Comparison of ENCODE assay signal across 16 mouse cellular contexts in the genomic region with DNA sequence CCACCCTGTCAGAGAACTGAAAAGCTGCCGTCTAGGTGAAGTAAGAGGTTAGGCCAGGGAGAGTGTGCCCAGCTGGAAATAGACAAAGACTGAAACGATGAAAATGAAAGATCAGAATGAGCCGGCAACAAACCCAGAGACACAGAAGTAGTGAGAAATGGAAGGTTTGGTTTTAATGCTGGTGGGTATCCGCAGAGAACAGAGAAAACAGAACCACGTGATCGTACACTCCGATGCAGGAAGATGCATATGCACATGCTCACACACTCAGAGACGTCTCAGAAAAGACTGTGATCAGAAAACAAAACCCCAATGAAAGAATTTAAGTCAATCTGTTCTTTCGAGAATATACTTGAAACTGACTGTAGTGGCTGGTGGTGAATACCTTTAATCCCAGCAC.
"Had no signal": no experiment of that assay in that cellular context is flagged by ENCODE, and none has a peak within 500 bp of the region (broad histone marks: within the 10 kb centered on the region; RNA-seq: fewer than 3 reads in every experiment).

No protein-coding gene starts in this region.

- H3K4me3 ChIP-seq: neural tube, embryonic 13.5 days; neural tube, embryonic 15.5 days; stomach, embryonic 15.5 days had no signal

- H3K36me3 ChIP-seq: neural tube, embryonic 13.5 days; neural tube, embryonic 15.5 days; stomach, embryonic 15.5 days had no signal

- H3K27me3 ChIP-seq: neural tube, embryonic 13.5 days; neural tube, embryonic 15.5 days; stomach, embryonic 15.5 days had no signal

- H3K27ac ChIP-seq: neural tube, embryonic 13.5 days; neural tube, embryonic 15.5 days; stomach, embryonic 15.5 days; stomach, postnatal 0 days had no signal

- H3K4me1 ChIP-seq: neural tube, embryonic 13.5 days; stomach, embryonic 15.5 days had no signal

- H3K4me2 ChIP-seq: neural tube, embryonic 13.5 days; neural tube, embryonic 15.5 days; stomach, embryonic 15.5 days had no signal

- H3K9ac ChIP-seq: neural tube, embryonic 13.5 days; neural tube, embryonic 15.5 days; stomach, embryonic 15.5 days had no signal

- H3K9me3 ChIP-seq: neural tube, embryonic 13.5 days; neural tube, embryonic 15.5 days; stomach, embryonic 15.5 days had no signal

- DNase-seq: retina, postnatal 1 day; right cerebral cortex, adult 18-20 months; right cerebral cortex, postnatal 14 days; right cerebral cortex, postnatal 25 days; right cerebral cortex, postnatal 4 days; spleen, adult 18-20 months; thymus, adult 18-20 months; thymus, adult 2 months; thymus, postnatal 14 days; thymus, postnatal 25 days; thymus, postnatal 36 days; thymus, postnatal 4 days had no signal
